Mouse (Mus musculus): Measurements from ENCODE around the gene Ccdc43.

Gene Ccdc43

GRCm38 (mm10) chr11:102665151-102665550, 32.4 kb downstream of the Ccdc43 start:
- no peak for DNase-seq

GRCm38 (mm10) chr11:102663416-102663815, 34.2 kb downstream of the Ccdc43 start, which contains the start of gene Meioc:
Gene Meioc, plus strand, starts transcription at chr11:102663716.
- no peak for DNase-seq

- no peak for DNase-seq
Observed at GRCm38 (mm10) chr11:102656931-102657330, 40.7 kb downstream of the Ccdc43 start.

- DNase-seq, result peak; percentile 21 to 59
Observed at GRCm38 (mm10) chr11:102656326-102656926, 41.2 kb downstream of the Ccdc43 start.

GRCm38 (mm10) chr11:102655888-102656287, 41.7 kb downstream of the Ccdc43 start:
- DNase-seq, result no peak

- DNase-seq, result peak; percentile 43 to 53
Observed at GRCm38 (mm10) chr11:102652844-102653243, 44.7 kb downstream of the Ccdc43 start.

- DNase-seq, result peak; percentile 88 to 92
Observed at GRCm38 (mm10) chr11:102651381-102651780, 46.2 kb downstream of the Ccdc43 start.

GRCm38 (mm10) chr11:102647885-102648284, 49.7 kb downstream of the Ccdc43 start:
- no peak for DNase-seq

GRCm38 (mm10) chr11:102646226-102646625, 51.4 kb downstream of the Ccdc43 start:
- DNase-seq, result no peak

GRCm38 (mm10) chr11:102643891-102644382, 53.6 kb downstream of the Ccdc43 start:
- no peak for DNase-seq

- DNase-seq, result peak; percentile 82 to 91
Observed at GRCm38 (mm10) chr11:102636887-102637286, 60.7 kb downstream of the Ccdc43 start.

All from cerebellum, postnatal 10 days (tissue).